18 mouse cellular contexts compared by ENCODE assay signal in the genomic region with DNA sequence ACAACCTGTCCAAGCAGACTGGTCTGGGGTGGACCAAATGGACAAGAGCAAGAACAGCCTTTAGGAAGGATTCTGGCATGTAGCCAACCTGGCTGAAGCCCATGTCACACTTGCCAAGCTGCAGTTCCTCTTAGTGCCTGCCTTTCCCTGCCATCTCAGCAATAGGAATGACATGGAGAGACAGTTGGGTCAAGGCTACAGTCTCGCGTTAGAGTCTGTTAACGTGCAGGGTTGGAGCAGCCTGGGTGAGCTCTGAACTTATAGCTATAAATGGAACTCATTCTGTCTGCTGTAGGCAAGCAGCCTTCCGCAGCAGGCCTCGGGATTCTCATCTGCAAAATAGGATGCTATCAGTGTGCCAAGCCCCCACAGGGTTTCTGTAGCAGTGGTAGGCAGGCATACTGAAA.
DNase-seq lines count a peak whose midpoint lies in the region; ATAC-seq and TF ChIP-seq lines count a peak whose summit lies in the region.
"Had no signal": no experiment of that assay in that cellular context is flagged by ENCODE, and none has a peak within 500 bp of the region (broad histone marks: within the 10 kb centered on the region; RNA-seq: fewer than 3 reads in every experiment).

No protein-coding gene starts in this region.

- no peaks in the 10 kb centered on the region for H3K9me3 ChIP-seq in forebrain, postnatal 0 days (ENCODE audit: low read length)
- H3K9me3 ChIP-seq in forebrain, embryonic 11.5 days (ENCODE audit: control insufficient read depth, low read length), result no peaks in the 10 kb centered on the region
- H3K9me3 ChIP-seq in lung, embryonic 14.5 days (ENCODE audit: low read depth, low read length), result no peaks in the 10 kb centered on the region
- H3K9me3 ChIP-seq in lung, postnatal 0 days (ENCODE audit: low read length), result no peaks in the 10 kb centered on the region
- H3K9me3 ChIP-seq: embryonic facial prominence, embryonic 12.5 days; neural tube, embryonic 13.5 days; stomach, embryonic 15.5 days had no signal

- H3K4me2 ChIP-seq in forebrain, postnatal 0 days (ENCODE audit: low read depth), result no peak overlapping the region
- no peak overlapping the region for H3K4me2 ChIP-seq in forebrain, embryonic 11.5 days (ENCODE audit: low read depth, low read length, severe bottlenecking)
- no peak overlapping the region for H3K4me2 ChIP-seq in lung, embryonic 14.5 days
- H3K4me2 ChIP-seq in lung, postnatal 0 days (replicated peaks; ENCODE audit: low read depth, low read length), result no peak overlapping the region
- H3K4me2 ChIP-seq: embryonic facial prominence, embryonic 12.5 days; heart, embryonic 11.5 days; liver, embryonic 13.5 days; neural tube, embryonic 13.5 days; stomach, embryonic 15.5 days had no signal

- H3K27me3 ChIP-seq in forebrain, postnatal 0 days (ENCODE audit: insufficient read depth, low read length), result no peaks in the 10 kb centered on the region
- no peaks in the 10 kb centered on the region for H3K27me3 ChIP-seq in forebrain, embryonic 11.5 days (ENCODE audit: control insufficient read depth, insufficient read depth, low read length)
- no peaks in the 10 kb centered on the region for H3K27me3 ChIP-seq in lung, embryonic 14.5 days (ENCODE audit: insufficient read depth, low read length)
- no peaks in the 10 kb centered on the region for H3K27me3 ChIP-seq in lung, postnatal 0 days (replicated peaks; ENCODE audit: insufficient read depth, low read length)
- no peaks in the 10 kb centered on the region for H3K27me3 ChIP-seq in cerebellum, adult 2 months (ENCODE audit: control insufficient read depth, insufficient read depth, low read length)
- H3K27me3 ChIP-seq: CH12.LX; embryonic facial prominence, embryonic 12.5 days; liver, embryonic 13.5 days; neural tube, embryonic 13.5 days; stomach, embryonic 15.5 days had no signal

- 0 out of 2 replicates have a peak, but pooled peaks cover 3% of the 10 kb centered on the region for H3K4me1 ChIP-seq in forebrain, postnatal 0 days (ENCODE audit: insufficient read depth)
- no peaks in the 10 kb centered on the region for H3K4me1 ChIP-seq in forebrain, embryonic 11.5 days (replicated peaks; ENCODE audit: control insufficient read depth, insufficient read depth, low read length)
- no peaks in the 10 kb centered on the region for H3K4me1 ChIP-seq in lung, embryonic 14.5 days (ENCODE audit: insufficient read depth)
- H3K4me1 ChIP-seq in lung, postnatal 0 days (ENCODE audit: insufficient read depth, low read depth, low read length), result no peaks in the 10 kb centered on the region
- peaks cover 17% of the 10 kb centered on the region for H3K4me1 ChIP-seq in cerebellum, adult 2 months (ENCODE audit: control insufficient read depth, insufficient read depth, low read length)
- H3K4me1 ChIP-seq: embryonic facial prominence, embryonic 12.5 days; liver, embryonic 13.5 days; stomach, embryonic 15.5 days had no signal

- H3K4me3 ChIP-seq in forebrain, postnatal 0 days (ENCODE audit: low read depth, low read length), result no peak overlapping the region
- H3K4me3 ChIP-seq in forebrain, embryonic 11.5 days (ENCODE audit: low read depth, low read length), result no peak overlapping the region
- no peak overlapping the region for H3K4me3 ChIP-seq in lung, embryonic 14.5 days (ENCODE audit: low read depth, low read length)
- no peak overlapping the region for H3K4me3 ChIP-seq in lung, postnatal 0 days (ENCODE audit: low read depth, low read length)
- H3K4me3 ChIP-seq in cerebellum, adult 2 months (replicated peaks; ENCODE audit: insufficient read depth, low read depth, low read length), result no peak overlapping the region
- H3K4me3 ChIP-seq: embryonic facial prominence, embryonic 12.5 days; liver, embryonic 13.5 days; neural tube, embryonic 13.5 days; stomach, embryonic 15.5 days had no signal

- 0 out of 2 replicates have a peak overlapping the region, but pooled peaks have one; percentile 14 for H3K9ac ChIP-seq in forebrain, postnatal 0 days
- no peak overlapping the region for H3K9ac ChIP-seq in forebrain, embryonic 11.5 days (ENCODE audit: low read length)
- H3K9ac ChIP-seq in lung, embryonic 14.5 days, result no peak overlapping the region
- no peak overlapping the region for H3K9ac ChIP-seq in lung, postnatal 0 days (replicated peaks; ENCODE audit: low read depth)
- H3K9ac ChIP-seq: embryonic facial prominence, embryonic 12.5 days; liver, embryonic 13.5 days; neural tube, embryonic 13.5 days; stomach, embryonic 15.5 days had no signal

- TF ChIP-seq CTCF in forebrain, postnatal 0 days (IDR thresholded peaks at IDR 0.05; ENCODE audit: low read depth), result no peak
- no peak for TF ChIP-seq CTCF in lung, embryonic 14.5 days (IDR thresholded peaks at IDR 0.05; ENCODE audit: low read depth)
- TF ChIP-seq CTCF in lung, postnatal 0 days (IDR thresholded peaks at IDR 0.05), result no peak
- peak; percentile 46 for TF ChIP-seq CTCF in cerebellum, adult 2 months (IDR thresholded peaks at IDR 0.05; ENCODE audit: borderline replicate concordance, insufficient read depth, low read depth, low read length)

- no peak overlapping the region for H3K27ac ChIP-seq in forebrain, postnatal 0 days (ENCODE audit: low read depth, low read length)
- H3K27ac ChIP-seq in forebrain, embryonic 11.5 days (ENCODE audit: low read depth, low read length), result no peak overlapping the region
- no peak overlapping the region for H3K27ac ChIP-seq in lung, embryonic 14.5 days (ENCODE audit: low read depth)
- H3K27ac ChIP-seq in lung, postnatal 0 days (ENCODE audit: low read length), result no peak overlapping the region
- H3K27ac ChIP-seq in cerebellum, adult 2 months (ENCODE audit: insufficient read depth, low read length), result peak overlapping the region; percentile 64
- H3K27ac ChIP-seq: embryonic facial prominence, embryonic 12.5 days; liver, embryonic 13.5 days; neural tube, embryonic 13.5 days; stomach, embryonic 15.5 days had no signal

- 54% methylated on average over 5 of the region's 5 CpGs for WGBS in forebrain, postnatal 0 days
- WGBS in forebrain, embryonic 11.5 days, result 91% methylated on average over 5 of the region's 5 CpGs
- 80% methylated on average over 5 of the region's 5 CpGs for WGBS in lung, embryonic 14.5 days
- 82% methylated on average over 5 of the region's 5 CpGs for WGBS in lung, postnatal 0 days
- 7% methylated on average over 5 of the region's 5 CpGs for WGBS in cerebellum, adult 2 months

- TF ChIP-seq EP300 in lung, postnatal 0 days (IDR thresholded peaks at IDR 0.05), result no peak

- ATAC-seq in forebrain, postnatal 0 days, result no peak
- no peak for ATAC-seq in forebrain, embryonic 11.5 days (replicated peaks; ENCODE audit: low FRiP score)
- ATAC-seq in lung, embryonic 14.5 days (ENCODE audit: insufficient read depth), result no peak
- no peak for ATAC-seq in lung, postnatal 0 days

- peak; percentile 35 for DNase-seq in forebrain, postnatal 0 days
- no peak for DNase-seq in forebrain, embryonic 11.5 days (ENCODE audit: low spot score)
- DNase-seq in lung, embryonic 14.5 days, result peak; percentile 53
- DNase-seq in lung, postnatal 0 days (ENCODE audit: low spot score), result no peak
- DNase-seq in cerebellum, adult 2 months, result peak; percentile 90 to 96
- DNase-seq in telencephalon, adult 2 months (ENCODE audit: low read depth, low spot score), result peak; percentile 3
- no peak for DNase-seq in urinary bladder, postnatal 36 days (ENCODE audit: low spot score in 2 of 2)
- no peak for DNase-seq in testis, postnatal 10 days (ENCODE audit: low spot score)
- DNase-seq: adrenal gland, adult 8-10 months; layer of hippocampus, postnatal 36 days; liver, embryonic 13.5 days; lung, postnatal 14 days; thymus, postnatal 14 days had no signal

- TF ChIP-seq POLR2A in cerebellum, adult 2 months (IDR thresholded peaks at IDR 0.05; ENCODE audit: borderline replicate concordance, insufficient read depth, low read length), result no peak

- no peaks in the 10 kb centered on the region for H3K36me3 ChIP-seq in forebrain, postnatal 0 days (ENCODE audit: insufficient read depth)
- H3K36me3 ChIP-seq in forebrain, embryonic 11.5 days (ENCODE audit: control insufficient read depth, insufficient read depth, low read length), result no peaks in the 10 kb centered on the region
- no peaks in the 10 kb centered on the region for H3K36me3 ChIP-seq in lung, embryonic 14.5 days (ENCODE audit: insufficient read depth)
- H3K36me3 ChIP-seq in lung, postnatal 0 days (ENCODE audit: insufficient read depth, low read length), result no peaks in the 10 kb centered on the region
- H3K36me3 ChIP-seq: embryonic facial prominence, embryonic 12.5 days; liver, embryonic 13.5 days; neural tube, embryonic 13.5 days; stomach, embryonic 15.5 days had no signal

Comparison
In these comparisons a context has a peak if more than half of its experiments do, and no peak if none do; other contexts are left out.
1. DNase-seq: peak in forebrain, postnatal 0 days (single experiment), lung, embryonic 14.5 days (single experiment), cerebellum, adult 2 months (2 of 2) and telencephalon, adult 2 months (single experiment); none in forebrain, embryonic 11.5 days (single experiment), lung, postnatal 0 days (single experiment), urinary bladder, postnatal 36 days (0 of 2) and testis, postnatal 10 days (single experiment).